Mouse (Mus musculus): ENCODE results near the gene Igf2bp3. TPM values are rescaled to one million over a fixed set of nuclear protein-coding genes. Genes with fewer than 3 reads are reported as not detected.

The Igf2bp3 gene
- polyA plus RNA-seq, 1 experiment from 2014 or later, result 50.5 TPM

Other genes with a start within 250 kb of the Igf2bp3 start
- not detected in 2 replicates for gene Doxl2, start 240.0 kb downstream of the Igf2bp3 start, polyA plus RNA-seq (2015; fragmentation: Nextera tagmentation; extraction: Ambion mirVana)
- gene Svs1, start 228.1 kb downstream of the Igf2bp3 start, polyA plus RNA-seq (2015; fragmentation: Nextera tagmentation; extraction: Ambion mirVana), result not detected in 2 replicates
- gene Gpnmb, start 178.4 kb downstream of the Igf2bp3 start, polyA plus RNA-seq (2015; fragmentation: Nextera tagmentation; extraction: Ambion mirVana), result 0.38 and 0.64 TPM in 2 replicates
- gene Malsu1, start 141.2 kb downstream of the Igf2bp3 start, polyA plus RNA-seq (2015; fragmentation: Nextera tagmentation; extraction: Ambion mirVana), result 64.1 and 65.6 TPM in 2 replicates
- 113 TPM in 2 replicates for gene Tra2a, start 49.1 kb upstream of the Igf2bp3 start, polyA plus RNA-seq (2015; fragmentation: Nextera tagmentation; extraction: Ambion mirVana)
- 12.2 and 13.4 TPM in 2 replicates for gene Ccdc126, start 104.3 kb upstream of the Igf2bp3 start, polyA plus RNA-seq (2015; fragmentation: Nextera tagmentation; extraction: Ambion mirVana)
- gene Fam221a, start 152.8 kb upstream of the Igf2bp3 start, polyA plus RNA-seq (2015; fragmentation: Nextera tagmentation; extraction: Ambion mirVana), result 11.1 and 11.6 TPM in 2 replicates
- not detected in 2 replicates for gene Stk31, start 180.6 kb upstream of the Igf2bp3 start, polyA plus RNA-seq (2015; fragmentation: Nextera tagmentation; extraction: Ambion mirVana)